Mouse (Mus musculus) embryonic facial prominence, embryonic 12.5 days (tissue): ENCODE results near the gene Preb. TPM values are rescaled to one million over a fixed set of nuclear protein-coding genes. Genes with fewer than 3 reads are reported as not detected.

ENCODE experiments used
- ATAC-seq: fragments of 200-750 bp; cut with Nextera tagmentation; 2 replicates; pipeline ENCODE4 v1.8.0; 2017; ENCODE audit not compliant: insufficient number of reproducible peaks, insufficient read depth, low FRiP score, low TSS enrichment
- H3K27ac ChIP-seq: fragments of 300-500 bp; sonication (generic); 2 replicates; pipeline ENCODE4 v1.5.1; 2016; ENCODE audit warnings: mild to moderate bottlenecking
- H3K27me3 ChIP-seq: fragments of 300-500 bp; sonication (generic); 2 replicates; pipeline ENCODE4 v1.6.1; 2016; ENCODE audit warnings: mild to moderate bottlenecking, moderate library complexity
- H3K36me3 ChIP-seq: fragments of 300-500 bp; sonication (generic); 2 replicates; pipeline ENCODE4 v1.6.1; 2016; ENCODE audit warnings: mild to moderate bottlenecking
- H3K4me1 ChIP-seq: fragments of 300-500 bp; sonication (generic); 2 replicates; pipeline ENCODE4 v1.6.1; 2016
- H3K4me2 ChIP-seq: fragments of 300-500 bp; sonication (generic); replicated peaks from 2 replicates; pipeline ENCODE4 v1.6.1; 2016; ENCODE audit warnings: mild to moderate bottlenecking, moderate library complexity
- H3K4me3 ChIP-seq: fragments of 300-500 bp; sonication (generic); 2 replicates; pipeline ENCODE4 v1.5.1; 2016; ENCODE audit warnings: mild to moderate bottlenecking
- H3K9ac ChIP-seq: fragments of 300-500 bp; sonication (generic); 2 replicates; pipeline ENCODE4 v1.6.1; 2016; ENCODE audit warnings: mild to moderate bottlenecking, moderate library complexity
- H3K9me3 ChIP-seq: fragments of 300-500 bp; sonication (generic); 2 replicates; pipeline ENCODE4 v1.6.1; 2016; ENCODE audit warnings: mild to moderate bottlenecking, moderate library complexity
- WGBS: fragments of 180-500 bp; shearing (Covaris S2); methylation state at CpG from one replicate; pipeline ENCODE4 v1.1.7; 2016; 5-methylcytosine and 5-hydroxymethylcytosine counted together
- polyA plus RNA-seq: library from polyadenylated mRNA; unstranded; fragments of >200 nt; fragmentation: Nextera tagmentation; extraction: Ambion mirVana; gene quantifications from 2 replicates; pipeline ENCODE4 v1.2.1, GENCODE M21; 2016

Gene Preb
- polyA plus RNA-seq, 1 experiment from 2014 or later, result 129 TPM

DNA sequence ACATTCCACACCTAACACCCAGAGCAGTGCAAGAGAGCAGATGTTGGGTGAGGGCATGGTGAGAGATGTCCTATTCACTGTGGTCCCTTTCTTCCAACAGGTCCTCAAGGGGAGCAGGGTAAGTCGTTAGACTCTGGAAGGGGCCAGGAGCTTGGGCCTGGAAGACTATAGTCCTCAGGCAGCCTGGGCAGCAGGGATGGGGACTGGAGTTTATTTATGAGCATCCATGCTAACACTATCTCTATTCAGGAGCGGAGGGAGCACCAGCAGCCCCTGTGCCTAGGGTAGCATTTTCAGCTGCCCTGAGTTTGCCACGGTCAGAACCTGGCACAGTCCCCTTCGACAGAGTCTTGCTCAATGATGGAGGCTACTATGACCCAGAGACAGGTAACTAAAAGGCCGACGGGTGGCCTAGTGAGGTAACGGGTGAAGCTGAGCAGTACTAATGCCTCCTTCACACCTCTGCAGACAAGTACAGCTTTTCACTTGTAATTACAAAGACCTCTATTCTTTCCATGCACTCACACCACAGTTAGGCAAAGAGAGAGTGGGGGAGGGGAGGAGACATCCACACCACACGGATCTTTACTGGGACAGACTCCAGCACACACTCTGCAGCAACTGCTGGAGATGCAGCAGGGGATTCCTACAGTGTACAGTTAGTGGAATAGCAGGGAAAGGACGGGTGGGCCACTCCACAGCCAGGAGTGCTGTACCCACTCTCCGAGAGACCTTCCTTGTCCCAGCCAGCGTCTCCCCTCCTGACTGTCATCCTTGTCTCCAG lies 40.1 kb downstream of the Preb start:
- peaks cover 44% of the 10 kb centered on the region for H3K36me3 ChIP-seq
- no peak for ATAC-seq
- peak overlapping the region; percentile 73; the same call in 1 of the 2 replicates for H3K4me2 ChIP-seq
- peaks cover 36% of the 10 kb centered on the region for H3K4me1 ChIP-seq
- no peaks in the 10 kb centered on the region for H3K27me3 ChIP-seq
- 0 out of 2 replicates have a peak overlapping the region, but pooled peaks have one; percentile 87 for H3K27ac ChIP-seq
- 57% methylated on average over 11 of the region's 11 CpGs for WGBS
- H3K4me3 ChIP-seq, result no peak overlapping the region
- H3K9me3 ChIP-seq, result no peaks in the 10 kb centered on the region
- H3K9ac ChIP-seq, result no peak overlapping the region; the same call in 1 of the 2 replicates

DNA sequence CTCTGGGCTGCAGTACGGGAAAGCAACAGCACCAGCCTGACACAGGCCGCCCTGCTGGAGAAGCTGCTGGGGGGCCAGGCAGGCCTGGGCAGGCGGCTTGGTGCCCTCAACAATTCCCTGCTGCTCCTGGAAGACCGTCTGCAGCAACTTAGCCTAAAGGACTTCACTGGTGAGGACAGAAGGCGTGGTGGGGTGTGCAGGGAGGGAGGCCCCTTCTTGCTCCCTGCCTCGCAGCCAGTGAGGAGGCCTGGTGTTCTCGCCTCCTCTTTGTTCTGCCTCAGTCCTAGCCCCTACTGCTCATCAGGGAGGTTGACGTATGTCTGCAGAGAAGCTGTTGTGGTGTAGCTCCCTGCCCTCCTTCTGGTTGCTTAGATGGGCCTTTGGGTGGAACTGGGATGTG lies 41.5 kb downstream of the Preb start:
- peak overlapping the region; percentile 24; the same call in 1 of the 2 replicates for H3K9ac ChIP-seq
- H3K4me1 ChIP-seq, result peaks cover 40% of the 10 kb centered on the region
- WGBS, result 80% methylated on average over 8 of the region's 8 CpGs

DNA sequence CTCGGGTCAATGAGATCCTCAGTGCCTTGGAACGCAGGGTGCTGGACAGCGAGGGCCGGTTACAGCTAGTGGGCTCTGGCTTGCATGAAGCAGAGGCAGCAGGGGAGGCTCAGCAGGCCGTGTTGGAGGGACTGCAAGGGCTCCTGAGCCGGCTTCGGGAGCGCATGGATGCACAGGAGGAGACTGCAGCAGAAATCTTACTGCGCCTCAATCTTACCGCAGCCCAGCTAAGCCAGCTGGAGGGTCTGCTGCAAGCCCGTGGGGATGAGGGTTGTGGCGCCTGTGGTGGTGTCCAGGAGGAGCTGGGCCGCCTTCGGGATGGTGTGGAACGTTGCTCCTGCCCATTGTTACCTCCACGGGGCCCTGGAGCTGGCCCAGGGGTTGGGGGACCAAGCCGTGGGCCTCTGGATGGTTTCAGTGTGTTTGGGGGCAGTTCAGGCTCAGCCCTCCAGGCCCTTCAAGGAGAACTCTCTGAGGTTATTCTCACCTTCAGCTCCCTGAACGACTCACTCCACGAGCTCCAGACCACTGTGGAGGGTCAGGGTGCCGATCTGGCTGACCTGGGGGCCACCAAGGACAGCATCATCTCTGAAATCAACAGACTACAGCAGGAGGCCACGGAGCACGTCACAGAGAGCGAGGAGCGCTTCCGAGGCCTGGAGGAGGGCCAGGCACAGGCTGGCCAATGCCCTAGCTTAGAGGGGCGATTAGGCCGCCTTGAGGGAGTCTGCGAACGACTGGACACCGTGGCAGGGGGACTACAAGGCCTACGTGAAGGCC lies 42.1 kb downstream of the Preb start:
- Histone ChIP-seq H3K9ac (peak overlapping the region; percentile 24; the same call in 1 of the 2 replicates), H3K27ac (no peak overlapping the region)
- WGBS, result 88% methylated on average over 31 of the region's 31 CpGs

More for the DNA sequence above, 41.5 kb downstream of the Preb start:
- Histone ChIP-seq H3K4me2 (no peak overlapping the region), H3K4me3 (no peak overlapping the region), H3K27me3 (no peaks in the 10 kb centered on the region), H3K36me3 (peaks cover 44% of the 10 kb centered on the region), H3K27ac (no peak overlapping the region), H3K9me3 (no peaks in the 10 kb centered on the region)
- no peak for ATAC-seq

DNA sequence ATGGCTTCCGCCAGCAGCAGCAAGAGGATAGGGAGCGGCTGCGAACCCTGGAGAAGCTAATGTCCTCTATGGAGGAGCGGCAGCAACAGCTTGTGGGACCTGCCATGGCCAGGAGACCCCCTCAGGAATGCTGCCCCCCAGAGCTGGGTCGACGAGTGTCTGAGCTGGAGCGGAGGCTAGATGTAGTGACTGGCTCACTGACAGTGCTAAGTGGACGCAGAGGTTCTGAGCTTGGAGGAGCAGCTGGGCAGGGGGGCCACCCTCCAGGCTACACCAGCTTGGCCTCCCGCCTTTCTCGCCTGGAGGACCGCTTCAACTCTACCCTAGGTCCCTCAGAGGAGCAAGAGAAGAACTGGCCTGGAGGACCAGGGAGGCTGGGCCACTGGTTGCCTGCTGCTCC lies 42.8 kb downstream of the Preb start:
- Histone ChIP-seq H3K9me3 (no peaks in the 10 kb centered on the region), H3K4me3 (no peak overlapping the region), H3K27me3 (no peaks in the 10 kb centered on the region), H3K4me1 (peaks cover 44% of the 10 kb centered on the region), H3K9ac (no peak overlapping the region), H3K27ac (no peak overlapping the region), H3K36me3 (peaks cover 44% of the 10 kb centered on the region), H3K4me2 (no peak overlapping the region)
- WGBS, result 90% methylated on average over 11 of the region's 11 CpGs
- no peak for ATAC-seq

More for the DNA sequence above, 42.1 kb downstream of the Preb start:
- peaks cover 40% of the 10 kb centered on the region for H3K4me1 ChIP-seq
- no peak overlapping the region for H3K4me2 ChIP-seq
- no peak for ATAC-seq
- H3K4me3 ChIP-seq, result no peak overlapping the region
- H3K36me3 ChIP-seq, result peaks cover 44% of the 10 kb centered on the region
- H3K9me3 ChIP-seq, result no peaks in the 10 kb centered on the region
- no peaks in the 10 kb centered on the region for H3K27me3 ChIP-seq

DNA sequence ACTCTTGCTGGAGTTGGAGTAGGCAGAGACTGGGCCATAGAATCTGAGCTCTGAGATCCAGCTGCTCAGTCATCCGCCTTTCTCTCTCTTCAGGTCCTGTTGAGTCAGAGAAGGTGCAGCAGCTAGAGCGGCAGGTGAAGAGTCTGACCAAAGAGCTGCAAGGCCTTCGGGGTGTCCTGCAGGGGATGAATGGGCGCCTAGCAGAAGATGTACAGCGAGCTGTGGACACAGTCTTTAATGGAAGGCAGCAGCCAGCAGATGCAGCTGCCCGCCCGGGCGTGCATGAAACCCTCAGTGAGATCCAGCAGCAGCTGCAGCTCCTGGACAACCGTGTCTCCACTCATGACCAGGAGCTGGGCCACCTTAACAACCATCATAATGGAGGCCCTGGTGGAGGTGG lies 43.3 kb downstream of the Preb start:
- peaks cover 44% of the 10 kb centered on the region for H3K36me3 ChIP-seq
- H3K4me3 ChIP-seq, result 0 out of 2 replicates have a peak overlapping the region, but pooled peaks have one; percentile 59
- no peak overlapping the region for H3K27ac ChIP-seq
- H3K9me3 ChIP-seq, result no peaks in the 10 kb centered on the region
- no peaks in the 10 kb centered on the region for H3K27me3 ChIP-seq
- H3K9ac ChIP-seq, result no peak overlapping the region
- H3K4me1 ChIP-seq, result peaks cover 43% of the 10 kb centered on the region
- 91% methylated on average over 9 of the region's 9 CpGs for WGBS
- H3K4me2 ChIP-seq, result no peak overlapping the region
- ATAC-seq, result no peak

DNA sequence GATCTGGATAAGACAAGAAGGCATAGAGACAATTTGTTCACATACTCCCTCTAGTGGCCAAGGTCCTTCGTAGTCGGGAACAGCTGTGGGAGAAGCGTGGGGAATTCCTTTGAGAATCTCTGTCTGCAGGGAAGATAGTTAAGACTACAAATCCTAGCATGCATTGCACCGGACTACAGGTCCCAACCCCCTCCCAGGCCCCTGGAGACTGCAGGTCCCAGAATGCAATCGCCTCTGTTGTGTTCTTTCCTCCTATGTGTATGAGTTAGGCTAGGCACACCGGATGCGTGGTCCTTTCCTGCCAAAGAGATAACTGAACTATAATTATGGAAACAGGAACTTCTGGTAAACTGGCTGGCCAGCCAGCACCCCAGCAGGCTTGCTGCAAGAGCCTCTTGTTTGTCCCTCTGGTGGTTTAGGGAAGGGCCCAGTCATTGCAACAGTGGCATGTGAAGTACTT lies 44.2 kb downstream of the Preb start:
- Histone ChIP-seq H3K4me3 (peak overlapping the region; percentile 59), H3K9me3 (no peaks in the 10 kb centered on the region), H3K36me3 (peaks cover 42% of the 10 kb centered on the region), H3K4me1 (peaks cover 47% of the 10 kb centered on the region), H3K9ac (peak overlapping the region; percentile 86), H3K27ac (peak overlapping the region; percentile 96), H3K4me2 (peak overlapping the region; percentile 91), H3K27me3 (no peaks in the 10 kb centered on the region)
- ATAC-seq, result peak; percentile 45
- WGBS, result 6% methylated on average over 7 of the region's 7 CpGs

DNA sequence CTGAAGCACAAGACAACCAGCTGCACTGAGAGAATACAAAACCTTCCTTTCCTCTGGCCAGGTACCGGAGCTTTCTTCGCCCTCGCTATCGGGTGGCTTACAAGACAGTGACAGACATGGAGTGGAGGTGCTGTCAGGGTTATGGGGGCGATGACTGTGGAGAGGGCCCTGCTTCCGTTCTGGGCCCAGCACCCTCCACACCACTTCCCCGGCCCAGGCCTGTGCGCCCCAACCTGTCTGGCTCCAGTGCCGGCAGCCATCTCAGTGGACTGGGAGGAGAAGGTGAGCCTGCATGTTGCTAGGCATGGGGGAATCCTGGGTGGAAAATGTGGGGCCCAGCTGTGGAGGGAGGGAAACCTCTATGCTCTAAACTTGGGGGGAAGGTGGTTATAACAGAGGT lies 44.7 kb downstream of the Preb start:
- peak overlapping the region; percentile 91 for H3K4me2 ChIP-seq
- H3K27me3 ChIP-seq, result no peaks in the 10 kb centered on the region
- peak overlapping the region; percentile 59 for H3K4me3 ChIP-seq
- peaks cover 53% of the 10 kb centered on the region for H3K4me1 ChIP-seq
- peaks cover 37% of the 10 kb centered on the region for H3K36me3 ChIP-seq
- WGBS, result 25% methylated on average over 9 of the region's 9 CpGs
- ATAC-seq, result no peak; the same call in 1 of the 2 replicates
- no peaks in the 10 kb centered on the region for H3K9me3 ChIP-seq
- peak overlapping the region; percentile 96 for H3K27ac ChIP-seq
- peak overlapping the region; percentile 86 for H3K9ac ChIP-seq

DNA sequence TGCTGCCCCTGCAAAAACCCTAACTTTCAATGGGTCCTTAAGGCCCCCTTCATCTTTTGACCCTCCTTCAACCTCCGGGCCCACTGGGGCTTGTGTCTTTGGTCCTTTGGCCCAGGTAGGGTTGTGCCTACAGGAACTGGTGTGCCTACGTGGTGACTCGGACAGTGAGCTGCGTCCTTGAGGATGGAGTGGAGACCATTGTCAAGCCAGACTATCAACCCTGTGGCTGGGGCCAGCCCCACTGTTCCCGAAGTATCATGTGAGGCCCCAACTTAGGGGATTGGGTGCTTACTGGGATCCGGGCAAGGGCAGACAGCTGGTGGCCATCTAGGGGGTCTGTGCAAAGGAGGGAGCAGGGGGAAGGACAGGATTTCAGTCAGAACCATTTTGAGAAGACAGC lies 45.3 kb downstream of the Preb start:
- 36% methylated on average over 6 of the region's 6 CpGs for WGBS
- Histone ChIP-seq H3K4me3 (peak overlapping the region; percentile 59), H3K9ac (peak overlapping the region; percentile 86), H3K27me3 (no peaks in the 10 kb centered on the region), H3K4me1 (peaks cover 54% of the 10 kb centered on the region), H3K4me2 (peak overlapping the region; percentile 91), H3K9me3 (no peaks in the 10 kb centered on the region), H3K36me3 (peaks cover 31% of the 10 kb centered on the region), H3K27ac (peak overlapping the region; percentile 96)
- ATAC-seq, result no peak

DNA sequence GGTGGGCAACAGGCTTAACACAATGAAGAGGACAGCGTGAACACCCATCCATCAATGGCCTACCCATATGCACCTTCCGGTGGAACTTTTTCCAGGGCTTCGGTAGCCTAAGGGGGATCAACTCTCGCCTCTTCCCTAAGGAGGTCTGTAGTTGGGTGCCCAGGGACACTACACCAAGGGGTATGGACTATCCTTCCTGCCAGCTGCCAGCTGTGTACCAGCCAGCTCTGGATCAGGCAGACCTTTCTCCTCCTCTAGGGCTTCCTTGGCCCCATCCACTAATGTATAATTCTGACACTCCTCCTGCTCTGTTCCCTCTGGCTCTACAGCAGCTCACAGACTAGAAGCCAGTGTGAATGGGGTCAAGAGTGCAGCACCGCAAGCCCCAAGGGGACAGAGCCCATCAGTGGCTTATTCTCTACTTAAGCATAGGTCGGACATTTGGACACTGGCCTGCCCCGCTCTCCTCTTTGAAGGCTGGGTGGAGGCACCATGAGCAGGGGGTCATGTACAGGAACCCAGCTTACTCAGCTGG lies 46.0 kb downstream of the Preb start:
- peak overlapping the region; percentile 91 for H3K4me2 ChIP-seq
- no peaks in the 10 kb centered on the region for H3K27me3 ChIP-seq
- H3K27ac ChIP-seq, result peak overlapping the region; percentile 96
- peak overlapping the region; percentile 59 for H3K4me3 ChIP-seq
- peaks cover 60% of the 10 kb centered on the region for H3K4me1 ChIP-seq
- H3K9me3 ChIP-seq, result no peaks in the 10 kb centered on the region
- peaks cover 24% of the 10 kb centered on the region for H3K36me3 ChIP-seq
- no peak for ATAC-seq
- peak overlapping the region; percentile 86 for H3K9ac ChIP-seq
- WGBS, result 13% methylated on average over 7 of the region's 7 CpGs

DNA sequence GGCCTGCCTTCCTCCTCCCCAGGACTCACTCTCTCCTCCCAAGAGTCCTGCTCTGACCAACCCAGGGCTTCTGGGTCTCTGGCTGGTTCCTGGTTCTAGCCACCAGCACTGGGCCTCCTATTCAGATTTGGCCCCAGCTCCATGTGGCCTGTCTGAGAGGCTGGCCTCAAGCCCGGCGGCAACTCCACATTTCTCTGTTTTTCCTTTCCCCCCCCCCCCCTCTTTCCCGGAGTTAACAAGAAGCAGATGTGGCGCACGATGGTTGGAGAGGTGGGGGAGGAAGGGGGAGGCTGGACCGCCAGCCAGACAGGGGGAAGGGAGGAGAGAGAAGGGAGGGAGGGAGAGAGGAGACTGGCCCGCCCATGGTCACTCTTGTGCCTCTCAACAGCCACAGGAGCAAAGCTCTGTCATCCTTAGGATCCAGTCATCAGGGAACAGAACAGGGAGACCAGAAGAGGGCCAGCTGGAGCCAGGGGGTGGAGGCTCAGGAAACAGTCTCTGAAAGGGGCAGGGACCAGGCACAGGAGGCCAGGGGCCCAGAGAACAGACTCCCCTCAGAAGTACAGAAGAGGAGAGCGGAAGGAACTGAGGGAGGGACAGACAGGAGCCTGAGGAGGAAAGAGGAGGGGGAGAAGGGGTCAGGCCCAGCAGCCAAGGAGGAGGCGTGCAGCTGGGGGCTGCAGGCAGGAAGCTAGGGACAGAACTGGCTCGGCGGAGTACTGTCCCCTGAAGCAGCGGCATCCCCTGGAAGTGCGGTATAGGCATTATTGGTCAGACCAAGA lies 46.9 kb downstream of the Preb start, which contains the start of gene Emilin1:
Gene Emilin1 (plus strand): TSS at position 343 of the 782 bp plus-strand sequence.
- ATAC-seq, result peak; percentile 62
- Histone ChIP-seq H3K36me3 (peaks cover 15% of the 10 kb centered on the region), H3K4me2 (peak within 1 kb of the TSS; percentile 91), H3K4me1 (peaks cover 62% of the 10 kb centered on the region), H3K27ac (peak within 1 kb of the TSS; percentile 96), H3K27me3 (no peaks in the 10 kb centered on the region), H3K9ac (peak within 1 kb of the TSS; percentile 86), H3K9me3 (no peaks in the 10 kb centered on the region), H3K4me3 (peak within 1 kb of the TSS; percentile 59)
- WGBS, result 10% methylated on average over 13 of the region's 13 CpGs

DNA sequence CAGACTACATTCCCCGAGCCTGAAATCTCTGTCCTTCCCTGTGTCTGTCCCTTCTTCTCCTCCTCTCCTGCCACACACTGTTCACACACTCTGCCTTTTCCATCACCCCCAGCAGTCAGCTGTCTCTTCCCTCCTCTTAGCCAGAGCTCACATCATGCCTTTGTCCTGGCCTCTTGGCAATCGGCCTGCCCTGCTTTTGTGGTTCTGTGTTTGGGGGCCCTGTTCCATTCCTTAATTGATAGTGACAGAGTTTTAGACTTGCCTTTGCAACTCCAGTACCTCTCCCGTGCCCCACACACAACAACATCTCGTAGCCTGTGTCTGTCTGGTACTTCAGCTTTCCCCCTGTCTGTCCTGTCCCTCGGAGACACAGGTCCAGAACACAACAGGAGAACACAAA lies 48.0 kb downstream of the Preb start:
- Histone ChIP-seq H3K4me2 (0 out of 2 replicates have a peak overlapping the region, but pooled peaks have one; percentile 22), H3K4me1 (peaks cover 65% of the 10 kb centered on the region), H3K27me3 (no peaks in the 10 kb centered on the region), H3K27ac (peak overlapping the region; percentile 96), H3K9ac (0 out of 2 replicates have a peak overlapping the region, but pooled peaks have one; percentile 15), H3K4me3 (no peak overlapping the region), H3K9me3 (no peaks in the 10 kb centered on the region), H3K36me3 (peaks cover 4% of the 10 kb centered on the region)
- no peak for ATAC-seq
- 40% methylated on average over 5 of the region's 5 CpGs for WGBS
